Mouse (Mus musculus): ENCODE measurements around the gene Lrrc49.

- TF ChIP-seq CTCF (conservative IDR thresholded peaks at IDR 0.05; ENCODE audit: insufficient read depth, insufficient read length, low read depth, low read length): no peak
- TF ChIP-seq POLR2A (IDR thresholded peaks at IDR 0.05; ENCODE audit: low read depth, low read length): no peak
Observed at GRCm38 (mm10) chr9:60543422-60544015, 144.4 kb downstream of the Lrrc49 start.
